In genomic region chr2:72282733-72283132, GRCm38 (mm10) we compare ENCODE assay signal across 21 mouse cellular contexts. TPM values are rescaled to one million over a fixed set of nuclear protein-coding genes. Genes with fewer than 3 reads are reported as not detected.
DNase-seq lines count a peak whose midpoint lies in the region; ATAC-seq lines count a peak whose summit lies in the region.
"Had no signal": no experiment of that assay in that cellular context is flagged by ENCODE, and none has a peak within 500 bp of the region (broad histone marks: within the 10 kb centered on the region; RNA-seq: fewer than 3 reads in every experiment).

No protein-coding gene starts in this region.

- WGBS in heart, embryonic 15.5 days = 71% methylated on average over 4 of the region's 4 CpGs

- H3K9ac ChIP-seq in heart, embryonic 15.5 days = no peak overlapping the region
- H3K9ac ChIP-seq: forebrain, embryonic 13.5 days; forebrain, postnatal 0 days; heart, embryonic 12.5 days; hindbrain, embryonic 14.5 days had no signal

- DNase-seq in heart, postnatal 25 days (ENCODE audit: low spot score) = no peak
- DNase-seq in 416B (ENCODE audit: low read depth) (peak; percentile 38), adipocyte (ENCODE audit: low spot score) (no peak)
- peak; percentile 50 for DNase-seq in CD4-positive, CD25-positive, alpha-beta regulatory T cell, adult 2 months (ENCODE audit: low read depth, low spot score)
- DNase-seq in cerebellum, adult 8-10 months = no peak
- DNase-seq: adrenal gland, postnatal 10 days; cerebellum, adult 11-12 months; cerebellum, postnatal 10 days; forebrain, postnatal 0 days; gastrocnemius, postnatal 36 days; heart, adult 18-20 months; kidney, adult 8-10 months had no signal

- no peak overlapping the region for H3K4me2 ChIP-seq in heart, embryonic 15.5 days
- H3K4me2 ChIP-seq: forebrain, embryonic 13.5 days; heart, embryonic 12.5 days; hindbrain, embryonic 14.5 days had no signal

- no peaks in the 10 kb centered on the region for H3K27me3 ChIP-seq in heart, embryonic 15.5 days
- H3K27me3 ChIP-seq: heart, embryonic 12.5 days had no signal

- ATAC-seq in heart, embryonic 15.5 days (replicated peaks; ENCODE audit: insufficient number of reproducible peaks, insufficient read depth, low FRiP score, low read depth) = no peak
- peak; percentile 18 for ATAC-seq in granulocyte monocyte progenitor cell, adult 5-6 weeks (replicated peaks; ENCODE audit: poor library complexity, severe bottlenecking)
- ATAC-seq in frontal cortex, adult (ENCODE audit: low TSS enrichment) = no peak
- ATAC-seq: forebrain, embryonic 13.5 days; forebrain, postnatal 0 days; intestine, postnatal 0 days had no signal

- no peak overlapping the region for H3K4me3 ChIP-seq in heart, embryonic 15.5 days
- H3K4me3 ChIP-seq: embryonic facial prominence, embryonic 10.5 days; forebrain, embryonic 13.5 days; heart, embryonic 12.5 days; hindbrain, embryonic 10.5 days had no signal

- H3K36me3 ChIP-seq in heart, embryonic 15.5 days = no peaks in the 10 kb centered on the region
- H3K36me3 ChIP-seq: embryonic facial prominence, embryonic 10.5 days; heart, embryonic 12.5 days; hindbrain, embryonic 10.5 days had no signal

- intact Hi-C loops in heart, postnatal 25 days (cut with DNase I) = no loop called here

- H3K9me3 ChIP-seq in heart, embryonic 15.5 days (replicated peaks) = no peaks in the 10 kb centered on the region
- H3K9me3 ChIP-seq: embryonic facial prominence, embryonic 10.5 days; forebrain, embryonic 13.5 days; heart, embryonic 12.5 days; hindbrain, embryonic 10.5 days had no signal

- peaks cover 19% of the 10 kb centered on the region for H3K4me1 ChIP-seq in heart, embryonic 15.5 days (replicated peaks)

- peak overlapping the region; percentile 9; the same call in 1 of the 2 replicates for H3K27ac ChIP-seq in heart, embryonic 15.5 days
- H3K27ac ChIP-seq: embryonic facial prominence, embryonic 10.5 days; forebrain, embryonic 13.5 days; hindbrain, embryonic 10.5 days; hindbrain, embryonic 14.5 days had no signal

RNA-seq across cellular contexts. Expression of gene Map3k20, which starts 2.7 kb away (rescaled TPM):
- 46.4 and 47.4 TPM in 2 replicates for polyA plus RNA-seq in heart, embryonic 15.5 days (2015; fragmentation: Nextera tagmentation; extraction: Ambion mirVana)
- 100 to 1,000 TPM; 271 to 291 TPM for total RNA-seq in heart, postnatal 25 days (2021)
- 66.1 and 82.8 TPM in 2 replicates for total RNA-seq in granulocyte monocyte progenitor cell, adult 5-6 weeks (2014; fragmentation: Nextera tagmentation)
- 71.7 and 77.0 TPM in 2 replicates for total RNA-seq in granulocyte monocyte progenitor cell, adult 5-6 weeks (2017)

Comparison
In these comparisons a context has a peak if more than half of its experiments do, and no peak if none do; other contexts are left out.
1. DNase-seq: peak in 416B (single experiment) and CD4-positive, CD25-positive, alpha-beta regulatory T cell, adult 2 months (single experiment); none in heart, postnatal 25 days (single experiment), adipocyte (single experiment) and cerebellum, adult 8-10 months (single experiment).